Mouse (Mus musculus): ENCODE results near the gene Depdc7.

The Depdc7 gene

GRCm38 (mm10) chr2:104716279-104716678 lies 26.4 kb downstream of the Depdc7 start, which contains the start of gene Pin1rt1:
TSS of gene Pin1rt1 (minus strand) at chr2:104716379.
- no peak for DNase-seq (ENCODE audit: low spot score)

- DNase-seq (ENCODE audit: low spot score), result no peak
Measured at GRCm38 (mm10) chr2:104714254-104714691, 28.4 kb downstream of the Depdc7 start.

GRCm38 (mm10) chr2:104712486-104712809 lies 30.2 kb downstream of the Depdc7 start:
- no peak for DNase-seq (ENCODE audit: low spot score)

- peak; percentile 67 for DNase-seq (ENCODE audit: low spot score)
Measured at GRCm38 (mm10) chr2:104711585-104712485, 30.8 kb downstream of the Depdc7 start, which contains the start of gene Tcp11l1. TSS of gene Tcp11l1 (minus strand) at chr2:104712169.

- DNase-seq (ENCODE audit: low spot score), result no peak
Measured at GRCm38 (mm10) chr2:104710670-104711370, 31.9 kb downstream of the Depdc7 start.

- no peak for DNase-seq (ENCODE audit: low spot score)
Measured at GRCm38 (mm10) chr2:104709786-104710337, 32.8 kb downstream of the Depdc7 start.

- DNase-seq (ENCODE audit: low spot score), result no peak
Measured at GRCm38 (mm10) chr2:104704355-104704754, 38.3 kb downstream of the Depdc7 start.

GRCm38 (mm10) chr2:104703158-104703557 lies 39.5 kb downstream of the Depdc7 start:
- no peak for DNase-seq (ENCODE audit: low spot score)

- DNase-seq (ENCODE audit: low spot score), result peak; percentile 50
Measured at GRCm38 (mm10) chr2:104699659-104700058, 43.0 kb downstream of the Depdc7 start.

- no peak for DNase-seq (ENCODE audit: low spot score)
Measured at GRCm38 (mm10) chr2:104692551-104692950, 50.1 kb downstream of the Depdc7 start.

- no peak for DNase-seq (ENCODE audit: low spot score)
Measured at GRCm38 (mm10) chr2:104690720-104691119, 52.0 kb downstream of the Depdc7 start.

GRCm38 (mm10) chr2:104688724-104689123 lies 54.0 kb downstream of the Depdc7 start:
- DNase-seq (ENCODE audit: low spot score), result no peak

- DNase-seq (ENCODE audit: low spot score), result no peak
Measured at GRCm38 (mm10) chr2:104688321-104688720, 54.4 kb downstream of the Depdc7 start.

GRCm38 (mm10) chr2:104687261-104687660 lies 55.4 kb downstream of the Depdc7 start:
- no peak for DNase-seq (ENCODE audit: low spot score)

- peak; percentile 80 for DNase-seq (ENCODE audit: low spot score)
Measured at GRCm38 (mm10) chr2:104685418-104685817, 57.3 kb downstream of the Depdc7 start.

GRCm38 (mm10) chr2:104684771-104685170 lies 57.9 kb downstream of the Depdc7 start:
- DNase-seq (ENCODE audit: low spot score), result no peak

GRCm38 (mm10) chr2:104677326-104677725 lies 65.4 kb downstream of the Depdc7 start:
- DNase-seq (ENCODE audit: low spot score), result no peak

All from urinary bladder, postnatal 14 days (tissue).